Mouse (Mus musculus) stomach, postnatal 0 days (tissue): Measurements from ENCODE around the gene Usf3.

Experiments
- CTCF ChIP-seq: IDR thresholded peaks from 2 replicates; pipeline ENCODE4 v1.5.1; 2016; ENCODE audit warnings: antibody characterized with exemption, low read depth, mild to moderate bottlenecking, moderate library complexity
- EP300 ChIP-seq: optimal IDR thresholded peaks from 2 replicates; pipeline ENCODE3; 2016; ENCODE audit warnings: antibody characterized with exemption

GRCm38 (mm10) chr16:44243323-44243722 lies 70.3 kb downstream of the Usf3 start:
- no peak for TF ChIP-seq EP300
- TF ChIP-seq CTCF: no peak
